Mouse (Mus musculus) fibroblast of lung, adult 2 months (primary cell): ENCODE measurements around the gene Comtd1.

ENCODE experiments used
- DNase-seq: peaks from one replicate; pipeline ENCODE4 v3.0.0-alpha.2; 2011; ENCODE audit warnings: low read depth

Gene Comtd1

DNA sequence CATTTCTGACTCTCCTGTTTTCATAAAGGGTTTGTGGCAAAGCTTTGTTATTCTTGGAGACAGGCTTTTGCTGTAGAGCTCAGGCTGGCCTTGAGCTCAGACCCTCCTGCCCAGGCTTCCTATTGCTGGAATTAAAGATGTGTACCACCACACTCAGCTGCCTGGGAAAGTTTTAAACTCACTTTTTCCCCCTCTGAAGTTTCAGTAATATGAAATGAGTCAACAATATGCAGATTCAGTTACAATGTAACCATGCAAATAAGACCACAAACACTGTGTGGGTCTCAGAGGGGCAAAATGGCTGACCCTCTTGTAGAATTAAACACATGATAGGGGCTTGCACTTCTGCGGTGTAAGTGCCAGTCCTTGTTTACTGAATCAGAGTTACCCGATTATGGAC is 42.6 kb downstream of the Comtd1 start:
- no peak for DNase-seq

DNA sequence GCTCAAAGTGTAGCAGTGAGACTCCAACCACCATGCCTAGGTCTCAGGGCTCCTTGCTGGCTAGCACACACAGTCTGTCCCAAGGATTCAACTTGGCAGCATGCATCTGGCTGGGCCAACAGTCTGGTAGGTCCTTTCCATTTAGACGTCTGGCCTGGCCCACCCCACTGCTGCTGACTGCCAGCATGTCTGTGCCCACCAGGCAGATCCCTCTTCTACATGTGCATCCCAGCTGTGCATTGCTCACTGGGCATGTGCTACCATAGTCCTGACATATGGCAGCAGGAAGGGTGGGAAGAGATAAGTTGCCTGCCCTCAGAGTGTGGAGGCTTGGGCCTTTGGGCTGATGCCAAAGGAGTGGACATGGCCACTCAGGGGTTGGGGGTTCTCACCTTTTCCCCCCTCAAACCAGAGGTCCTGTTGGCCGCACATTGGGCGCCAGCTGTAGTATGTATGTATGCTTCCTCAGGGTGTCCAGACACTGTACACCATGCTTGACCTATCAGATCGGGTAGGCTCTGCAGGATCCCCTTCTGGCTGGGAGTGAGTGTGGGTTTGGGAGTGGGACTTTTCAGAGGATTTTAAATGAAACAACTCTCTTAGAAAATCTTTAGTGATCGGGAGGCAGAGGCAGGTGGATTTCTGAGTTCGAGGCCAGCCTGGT is 46.1 kb downstream of the Comtd1 start:
- no peak for DNase-seq

DNA sequence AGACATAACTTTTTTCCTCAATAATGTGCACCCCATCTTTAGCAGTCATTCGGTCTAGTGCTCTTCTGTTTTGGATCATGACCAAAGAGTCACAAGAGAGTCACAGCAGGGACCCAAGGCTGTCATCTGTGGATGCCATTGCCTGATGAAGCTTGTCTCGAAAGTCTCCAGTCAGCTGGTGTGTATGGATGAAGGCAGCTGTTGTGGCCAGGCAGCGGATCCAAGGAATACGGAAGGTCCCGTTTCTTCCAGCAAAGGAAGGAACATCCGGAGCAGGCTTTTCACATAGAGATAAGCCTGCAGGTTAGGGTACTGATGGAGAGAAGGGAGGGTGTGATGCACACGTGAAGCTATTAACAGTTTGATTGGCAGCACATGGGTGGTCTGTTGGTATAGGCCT is 47.2 kb downstream of the Comtd1 start:
- no peak for DNase-seq

DNA sequence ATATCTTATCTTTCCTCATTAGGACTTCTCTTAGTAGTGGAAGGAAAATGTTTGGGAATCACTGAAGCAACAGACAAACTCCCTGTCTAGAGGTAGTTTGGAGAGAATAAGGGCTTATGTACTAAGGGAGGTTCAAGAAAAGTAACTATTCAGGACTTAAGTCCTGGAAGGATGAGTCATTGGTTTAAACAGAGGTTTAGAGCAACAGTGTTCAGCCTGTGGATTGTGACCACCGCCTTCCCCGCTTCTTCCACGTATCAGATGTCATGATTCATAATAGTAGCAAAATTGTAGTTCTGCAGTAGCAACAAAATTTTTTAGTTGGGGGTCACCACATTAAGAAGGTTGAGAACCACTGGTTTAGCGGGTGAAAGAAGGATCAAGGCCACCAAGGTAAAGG is 48.1 kb downstream of the Comtd1 start:
- no peak for DNase-seq
